Mouse (Mus musculus): ENCODE data around the gene Nalcn. TPM values are rescaled to one million over a fixed set of nuclear protein-coding genes. Genes with fewer than 3 reads are reported as not detected.

Gene Nalcn
- total and polyA plus RNA-seq, 2 experiments from 2014 or later: 9.7 to 44.3 TPM

DNA sequence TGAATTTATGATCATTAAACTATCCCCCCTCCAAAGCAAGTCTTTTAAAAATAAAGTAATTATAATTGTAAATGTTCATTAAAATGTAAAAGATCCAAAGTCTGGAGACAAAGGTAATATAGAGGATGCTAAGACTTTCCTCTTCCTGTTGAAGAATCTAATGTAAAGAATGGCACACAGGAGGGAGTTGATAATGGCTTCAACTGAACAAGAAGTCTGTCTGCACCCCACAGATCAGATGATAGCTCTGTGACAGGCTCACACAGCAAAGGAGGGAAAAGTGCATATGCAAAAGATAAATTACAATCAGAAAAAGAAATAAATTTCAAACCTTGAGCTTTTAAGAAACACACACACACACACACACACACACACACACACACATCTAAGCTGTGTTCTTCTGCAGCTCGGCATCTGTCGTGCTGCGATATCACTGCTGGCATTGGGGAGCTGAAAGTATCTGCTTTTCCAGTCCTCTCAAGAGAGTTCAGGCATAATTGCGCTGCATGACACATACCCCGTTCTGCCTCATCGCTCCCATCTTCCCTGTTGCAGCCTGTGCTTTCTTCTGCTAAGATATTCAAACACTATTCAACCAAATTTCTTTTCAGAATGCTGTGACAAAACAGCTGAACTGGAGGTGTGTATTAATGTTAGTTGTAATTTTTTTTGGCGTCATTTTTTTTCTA lies 250.6 kb downstream of the Nalcn start:
- TF ChIP-seq CTCF (IDR thresholded peaks at IDR 0.05; ENCODE audit: low read depth): no peak
- H3K4me2 ChIP-seq (ENCODE audit: low read depth): no peak overlapping the region
- H3K27ac ChIP-seq (ENCODE audit: low read depth, low read length): no peak overlapping the region
- DNase-seq (peak; percentile 38), ATAC-seq (peak; percentile 78; the same call in 1 of the 2 replicates)
- no peaks in the 10 kb centered on the region for H3K4me1 ChIP-seq (ENCODE audit: insufficient read depth)
- no peaks in the 10 kb centered on the region for H3K9me3 ChIP-seq (ENCODE audit: low read length)
- H3K27me3 ChIP-seq (ENCODE audit: insufficient read depth, low read length): no peaks in the 10 kb centered on the region
- H3K36me3 ChIP-seq (ENCODE audit: insufficient read depth): no peaks in the 10 kb centered on the region
- 57% methylated on average over 7 of the region's 7 CpGs for WGBS
- no peak overlapping the region for H3K9ac ChIP-seq
- no peak overlapping the region for H3K4me3 ChIP-seq (ENCODE audit: low read depth, low read length)

GRCm38 (mm10) chr14:123371522-123371921 lies 255.4 kb downstream of the Nalcn start:
- DNase-seq (peak; percentile 75), ATAC-seq (peak; percentile 91)
- H3K27me3 ChIP-seq (ENCODE audit: insufficient read depth, low read length): no peaks in the 10 kb centered on the region
- 11% methylated on average over 9 of the region's 9 CpGs for WGBS
- no peaks in the 10 kb centered on the region for H3K4me1 ChIP-seq (ENCODE audit: insufficient read depth)
- TF ChIP-seq CTCF (IDR thresholded peaks at IDR 0.05; ENCODE audit: low read depth): peak; percentile 88
- no peak overlapping the region for H3K4me3 ChIP-seq (ENCODE audit: low read depth, low read length)
- no peak overlapping the region for H3K27ac ChIP-seq (ENCODE audit: low read depth, low read length)
- H3K36me3 ChIP-seq (ENCODE audit: insufficient read depth): no peaks in the 10 kb centered on the region
- no peak overlapping the region for H3K4me2 ChIP-seq (ENCODE audit: low read depth)
- H3K9ac ChIP-seq: no peak overlapping the region
- no peaks in the 10 kb centered on the region for H3K9me3 ChIP-seq (ENCODE audit: low read length)

DNA sequence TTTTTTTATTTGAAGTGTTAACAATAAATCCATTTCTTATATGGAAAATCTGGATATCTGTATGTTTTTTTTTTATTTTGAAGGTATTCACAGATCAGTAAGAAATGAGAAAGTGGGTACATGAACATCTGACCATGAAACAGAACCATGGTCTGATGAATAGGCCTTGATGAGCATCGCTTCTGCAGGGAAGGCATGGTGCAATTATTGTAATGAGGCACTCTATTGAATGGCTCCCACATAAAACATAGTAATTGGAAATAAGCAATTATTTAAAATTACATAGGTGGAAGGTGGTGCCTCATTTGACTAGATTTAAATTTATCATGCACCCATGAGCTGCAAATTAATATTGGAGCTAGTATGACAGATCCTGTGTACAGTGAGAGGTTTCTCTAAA lies 267.3 kb downstream of the Nalcn start:
- no peak overlapping the region for H3K9ac ChIP-seq
- no peaks in the 10 kb centered on the region for H3K36me3 ChIP-seq (ENCODE audit: insufficient read depth)
- H3K4me2 ChIP-seq (ENCODE audit: low read depth): no peak overlapping the region
- ATAC-seq (peak; percentile 18; the same call in 1 of the 2 replicates), DNase-seq (no peak)
- 40% methylated on average over 1 of the region's 1 CpGs for WGBS
- H3K27ac ChIP-seq (ENCODE audit: low read depth, low read length): no peak overlapping the region
- H3K4me3 ChIP-seq (ENCODE audit: low read depth, low read length): no peak overlapping the region
- no peaks in the 10 kb centered on the region for H3K4me1 ChIP-seq (ENCODE audit: insufficient read depth)
- H3K9me3 ChIP-seq (ENCODE audit: low read length): no peaks in the 10 kb centered on the region
- H3K27me3 ChIP-seq (ENCODE audit: insufficient read depth, low read length): no peaks in the 10 kb centered on the region
- no peak for TF ChIP-seq CTCF (IDR thresholded peaks at IDR 0.05; ENCODE audit: low read depth)

- H3K36me3 ChIP-seq (ENCODE audit: insufficient read depth): no peaks in the 10 kb centered on the region
- peak; percentile 72 for TF ChIP-seq CTCF (IDR thresholded peaks at IDR 0.05; ENCODE audit: low read depth)
- no peak overlapping the region for H3K27ac ChIP-seq (ENCODE audit: low read depth, low read length)
- no peak overlapping the region for H3K4me2 ChIP-seq (ENCODE audit: low read depth)
- H3K9ac ChIP-seq: no peak overlapping the region
- H3K9me3 ChIP-seq (ENCODE audit: low read length): no peaks in the 10 kb centered on the region
- 10% methylated on average over 6 of the region's 6 CpGs for WGBS
- no peaks in the 10 kb centered on the region for H3K4me1 ChIP-seq (ENCODE audit: insufficient read depth)
- no peak overlapping the region for H3K4me3 ChIP-seq (ENCODE audit: low read depth, low read length)
- H3K27me3 ChIP-seq (ENCODE audit: insufficient read depth, low read length): no peaks in the 10 kb centered on the region
- ATAC-seq (peak; percentile 70), DNase-seq (peak; percentile 76)
These were observed 274.0 kb downstream of the Nalcn start for GRCm38 (mm10) chr14:123352973-123353372.

GRCm38 (mm10) chr14:123331841-123332240 lies 295.1 kb downstream of the Nalcn start:
- no peak overlapping the region for H3K9ac ChIP-seq
- ATAC-seq: no peak
- H3K4me1 ChIP-seq (ENCODE audit: insufficient read depth): no peaks in the 10 kb centered on the region
- H3K4me3 ChIP-seq (ENCODE audit: low read depth, low read length): no peak overlapping the region
- H3K36me3 ChIP-seq (ENCODE audit: insufficient read depth): no peaks in the 10 kb centered on the region
- 10% methylated on average over 1 of the region's 1 CpGs for WGBS
- H3K4me2 ChIP-seq (ENCODE audit: low read depth): no peak overlapping the region
- H3K27me3 ChIP-seq (ENCODE audit: insufficient read depth, low read length): no peaks in the 10 kb centered on the region
- no peak for DNase-seq
- no peak overlapping the region for H3K27ac ChIP-seq (ENCODE audit: low read depth, low read length)
- H3K9me3 ChIP-seq (ENCODE audit: low read length): no peaks in the 10 kb centered on the region
- no peak for TF ChIP-seq CTCF (IDR thresholded peaks at IDR 0.05; ENCODE audit: low read depth)

GRCm38 (mm10) chr14:123314369-123314768 lies 312.6 kb downstream of the Nalcn start:
- 47% methylated on average over 1 of the region's 1 CpGs for WGBS
- H3K27ac ChIP-seq (ENCODE audit: low read depth, low read length): no peak overlapping the region
- no peak for ATAC-seq

GRCm38 (mm10) chr14:123312371-123312770 lies 314.6 kb downstream of the Nalcn start:
- H3K27me3 ChIP-seq (ENCODE audit: insufficient read depth, low read length): no peaks in the 10 kb centered on the region
- ATAC-seq: no peak
- no peaks in the 10 kb centered on the region for H3K9me3 ChIP-seq (ENCODE audit: low read length)
- no peak for TF ChIP-seq CTCF (IDR thresholded peaks at IDR 0.05; ENCODE audit: low read depth)
- H3K4me3 ChIP-seq (ENCODE audit: low read depth, low read length): no peak overlapping the region
- H3K27ac ChIP-seq (ENCODE audit: low read depth, low read length): no peak overlapping the region
- no peaks in the 10 kb centered on the region for H3K4me1 ChIP-seq (ENCODE audit: insufficient read depth)
- 88% methylated on average over 4 of the region's 4 CpGs for WGBS
- no peak overlapping the region for H3K4me2 ChIP-seq (ENCODE audit: low read depth)
- no peak for DNase-seq
- no peak overlapping the region for H3K9ac ChIP-seq
- no peaks in the 10 kb centered on the region for H3K36me3 ChIP-seq (ENCODE audit: insufficient read depth)

More at GRCm38 (mm10) chr14:123314369-123314768, 312.6 kb downstream of the Nalcn start:
- H3K4me1 ChIP-seq (ENCODE audit: insufficient read depth): no peaks in the 10 kb centered on the region
- H3K4me2 ChIP-seq (ENCODE audit: low read depth): no peak overlapping the region
- no peaks in the 10 kb centered on the region for H3K36me3 ChIP-seq (ENCODE audit: insufficient read depth)
- H3K27me3 ChIP-seq (ENCODE audit: insufficient read depth, low read length): no peaks in the 10 kb centered on the region
- peak; percentile 4 for DNase-seq
- peak; percentile 35 for TF ChIP-seq CTCF (IDR thresholded peaks at IDR 0.05; ENCODE audit: low read depth)
- H3K4me3 ChIP-seq (ENCODE audit: low read depth, low read length): no peak overlapping the region
- H3K9ac ChIP-seq: no peak overlapping the region
- no peaks in the 10 kb centered on the region for H3K9me3 ChIP-seq (ENCODE audit: low read length)

Measured in forebrain, postnatal 0 days (tissue).